Mouse (Mus musculus) heart, postnatal 0 days (tissue): Measurements from ENCODE around the gene Spred2. TPM values are rescaled to one million over a fixed set of nuclear protein-coding genes. Genes with fewer than 3 reads are reported as not detected.

Source experiments
- ATAC-seq: fragments of 200-750 bp; cut with Nextera tagmentation; 2 replicates; pipeline ENCODE4 v1.8.0; 2017; ENCODE audit warnings: low read depth, moderate number of reproducible peaks, moderate library complexity; ENCODE audit not compliant: insufficient read depth
- DNase-seq: peaks from one replicate; pipeline ENCODE4 v3.0.0-alpha.2; 2016; ENCODE audit warnings: low spot score
- H3K27ac ChIP-seq: fragments of 300-500 bp; sonication (generic); 2 replicates; pipeline ENCODE4 v1.5.1; 2014; ENCODE audit warnings: low read depth, mild to moderate bottlenecking
- H3K27me3 ChIP-seq: fragments of 300-500 bp; sonication (generic); 2 replicates; pipeline ENCODE4 v1.6.1; 2014; ENCODE audit warnings: low read length, mixed read lengths; ENCODE audit not compliant: control insufficient read depth, insufficient read depth
- H3K36me3 ChIP-seq: fragments of 300-500 bp; sonication (generic); replicated peaks from 2 replicates; pipeline ENCODE4 v1.6.1; 2014; ENCODE audit warnings: low read length, mixed read lengths; ENCODE audit not compliant: control insufficient read depth, insufficient read depth
- H3K4me1 ChIP-seq: fragments of 300-500 bp; sonication (generic); 2 replicates; pipeline ENCODE4 v1.6.1; 2014; ENCODE audit warnings: antibody characterized with exemption; ENCODE audit not compliant: control insufficient read depth, insufficient read depth
- H3K4me2 ChIP-seq: fragments of 300-500 bp; sonication (generic); 2 replicates; pipeline ENCODE4 v1.6.1; 2014; ENCODE audit warnings: low read depth, mild to moderate bottlenecking, low read length, moderate library complexity
- H3K4me3 ChIP-seq: fragments of 300-500 bp; sonication (generic); 2 replicates; pipeline ENCODE4 v1.5.1; 2014; ENCODE audit warnings: low read depth, low read length
- H3K9ac ChIP-seq: fragments of 300-500 bp; sonication (generic); replicated peaks from 2 replicates; pipeline ENCODE4 v1.6.1; 2014; ENCODE audit warnings: low read depth, low read length, mixed read lengths
- H3K9me3 ChIP-seq: fragments of 300-500 bp; sonication (generic); replicated peaks from 2 replicates; pipeline ENCODE4 v1.6.1; 2016; ENCODE audit warnings: low read length; ENCODE audit not compliant: control insufficient read depth
- CTCF ChIP-seq: IDR thresholded peaks from 2 replicates; pipeline ENCODE4 v1.5.1; 2016; ENCODE audit warnings: antibody characterized with exemption, control low read depth, low read depth
- EP300 ChIP-seq: IDR thresholded peaks from 2 replicates; pipeline ENCODE4 v1.6.1; 2016; ENCODE audit warnings: antibody characterized with exemption, low read depth
- WGBS: fragments of 180-500 bp; shearing (Covaris S2); extraction: QIAGEN DNeasy Blood & Tissue Kit; methylation state at CpG from one replicate; pipeline ENCODE4 v1.1.7; 2014; 5-methylcytosine and 5-hydroxymethylcytosine counted together
- polyA plus RNA-seq: library from polyadenylated mRNA; unstranded; fragments of >200 nt; fragmentation: Nextera tagmentation; extraction: Ambion mirVana; gene quantifications from 2 replicates; pipeline ENCODE4 v1.2.1, GENCODE M21; 2015
- total RNA-seq: library from RNA; depleted of rRNA; stranded (reverse); fragments of >200 nt; gene quantifications from 2 replicates; pipeline ENCODE4 v1.2.3, GENCODE M21; 2014; ENCODE audit warnings: low replicate concordance

Gene Spred2
- total and polyA plus RNA-seq, 2 experiments from 2014 or later: 3.2 to 8.2 TPM

GRCm38 (mm10) chr11:19932983-19933511 is 8.9 kb downstream of the Spred2 start:
- no peak for DNase-seq
- peak; percentile 50; the same call in 1 of the 2 replicates for ATAC-seq
- H3K27me3 ChIP-seq: no peaks in the 10 kb centered on the region
- no peak overlapping the region for H3K4me2 ChIP-seq
- H3K9ac ChIP-seq: no peak overlapping the region
- no peaks in the 10 kb centered on the region for H3K36me3 ChIP-seq
- H3K4me1 ChIP-seq: peaks cover 37% of the 10 kb centered on the region
- no peak overlapping the region for H3K4me3 ChIP-seq
- TF ChIP-seq EP300: no peak
- no peak for TF ChIP-seq CTCF
- no peak overlapping the region for H3K27ac ChIP-seq
- H3K9me3 ChIP-seq: no peaks in the 10 kb centered on the region
- WGBS: 55% methylated on average over 14 of the region's 14 CpGs

DNA sequence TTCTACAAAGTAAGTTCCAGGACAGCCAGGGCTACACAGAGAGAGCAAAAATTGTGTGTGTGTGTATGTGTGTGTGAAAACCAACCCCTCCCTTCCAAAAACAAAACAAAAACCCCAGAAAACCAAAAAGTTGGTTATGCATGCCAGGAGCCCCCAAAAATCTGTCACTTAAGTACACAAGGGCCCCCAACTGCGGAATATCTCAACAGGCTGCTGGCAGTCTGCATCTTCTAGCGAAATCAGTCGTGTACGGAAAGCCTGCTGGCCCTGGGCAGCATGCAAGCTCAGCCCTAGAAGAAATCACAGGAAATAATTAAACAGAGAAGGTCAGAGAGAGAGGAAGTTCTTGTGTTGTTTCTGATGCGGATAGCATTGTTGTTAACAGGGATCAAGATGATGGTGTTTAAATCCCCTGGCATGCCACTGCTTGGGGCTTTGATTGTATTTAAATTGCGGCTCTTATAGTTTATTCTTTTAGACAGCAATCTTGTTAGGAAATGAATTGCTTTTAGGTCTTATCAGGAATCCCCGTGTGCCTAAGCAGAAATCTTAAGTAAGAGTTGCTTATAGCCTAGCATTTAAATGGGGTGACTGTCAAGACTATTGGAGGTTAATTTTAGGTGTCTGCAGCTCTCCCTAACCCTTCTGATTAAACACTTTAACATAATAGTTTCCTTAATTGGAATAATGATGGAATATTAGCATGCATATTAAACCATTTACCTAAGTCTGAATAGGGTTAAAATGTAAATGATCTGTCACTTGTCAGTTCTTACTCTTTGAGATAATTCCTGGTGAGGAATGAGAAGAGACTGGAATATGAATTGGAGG is 11.6 kb downstream of the Spred2 start:
- H3K36me3 ChIP-seq: no peaks in the 10 kb centered on the region
- peak overlapping the region; percentile 74 for H3K27ac ChIP-seq
- no peaks in the 10 kb centered on the region for H3K27me3 ChIP-seq
- no peak overlapping the region for H3K9ac ChIP-seq
- ATAC-seq: no peak
- WGBS: 21% methylated on average over 7 of the region's 7 CpGs
- DNase-seq: no peak
- no peaks in the 10 kb centered on the region for H3K9me3 ChIP-seq
- TF ChIP-seq CTCF: no peak
- peak overlapping the region; percentile 3; the same call in 1 of the 2 replicates for H3K4me3 ChIP-seq
- peak overlapping the region; percentile 34 for H3K4me2 ChIP-seq
- peaks cover 42% of the 10 kb centered on the region for H3K4me1 ChIP-seq

DNA sequence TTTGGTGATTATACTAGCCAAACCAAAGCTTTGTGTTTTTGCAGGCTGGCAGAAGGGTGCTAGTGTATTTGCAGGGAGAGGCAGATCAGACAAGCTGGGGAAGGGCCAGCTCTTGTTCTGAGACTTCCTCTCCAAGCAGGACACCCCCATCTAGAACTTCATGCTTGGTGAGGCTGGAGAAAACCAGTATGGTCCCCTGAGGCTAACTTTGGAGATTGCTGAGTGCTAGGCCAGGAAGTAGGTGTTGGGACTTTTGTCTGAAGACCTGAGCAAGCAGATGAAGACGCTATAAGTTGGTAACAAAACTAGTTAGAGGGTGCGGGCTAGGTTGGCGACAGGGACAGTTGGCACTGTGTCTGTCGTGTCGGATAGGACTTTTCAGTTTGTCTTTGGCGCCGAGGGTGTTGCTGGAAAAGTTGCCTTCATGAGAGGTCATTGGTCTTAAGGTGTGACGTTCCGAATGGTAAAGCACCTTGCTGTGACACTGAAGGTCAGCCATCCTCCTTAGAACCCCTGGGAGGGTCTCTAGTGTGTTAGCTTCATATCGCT is 14.4 kb downstream of the Spred2 start:
- WGBS: 94% methylated on average over 10 of the region's 10 CpGs
- no peak for TF ChIP-seq CTCF
- TF ChIP-seq EP300: no peak
- H3K36me3 ChIP-seq: no peaks in the 10 kb centered on the region; the same call in 1 of the 2 replicates
- H3K9ac ChIP-seq: no peak overlapping the region
- ATAC-seq (no peak), DNase-seq (no peak)
- H3K9me3 ChIP-seq: no peaks in the 10 kb centered on the region
- H3K27ac ChIP-seq: no peak overlapping the region
- no peak overlapping the region for H3K4me3 ChIP-seq
- no peak overlapping the region for H3K4me2 ChIP-seq
- no peaks in the 10 kb centered on the region for H3K27me3 ChIP-seq
- peaks cover 37% of the 10 kb centered on the region for H3K4me1 ChIP-seq

DNA sequence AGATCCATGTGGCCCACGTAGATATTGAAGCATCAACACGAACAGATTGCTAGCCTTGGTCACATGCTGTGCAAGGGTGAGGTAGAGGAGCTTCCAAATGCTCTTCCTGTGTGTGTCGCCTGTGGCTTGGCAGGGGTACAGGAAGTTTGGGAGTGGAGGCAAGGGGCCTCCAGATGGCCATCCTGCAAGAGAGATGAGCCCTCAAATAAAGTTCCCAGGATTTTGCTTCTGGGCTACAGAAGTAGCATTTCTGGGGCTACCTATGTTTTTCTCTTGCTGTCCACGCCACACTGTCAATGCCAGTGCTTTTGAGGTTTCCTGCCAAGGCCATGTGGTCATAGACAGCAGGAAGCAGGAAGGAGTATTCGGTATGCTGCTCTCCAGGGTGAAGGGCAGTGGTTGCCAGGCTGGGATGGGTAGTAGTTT is 15.1 kb downstream of the Spred2 start:
- ATAC-seq (no peak), DNase-seq (no peak)
- no peaks in the 10 kb centered on the region; the same call in 1 of the 2 replicates for H3K36me3 ChIP-seq
- WGBS: 53% methylated on average over 5 of the region's 5 CpGs
- H3K27ac ChIP-seq: no peak overlapping the region
- no peak overlapping the region for H3K4me2 ChIP-seq
- H3K9ac ChIP-seq: no peak overlapping the region
- no peak for TF ChIP-seq EP300
- TF ChIP-seq CTCF: no peak
- no peak overlapping the region for H3K4me3 ChIP-seq
- peaks cover 37% of the 10 kb centered on the region for H3K4me1 ChIP-seq
- no peaks in the 10 kb centered on the region for H3K9me3 ChIP-seq
- H3K27me3 ChIP-seq: no peaks in the 10 kb centered on the region

- Histone ChIP-seq H3K4me2 (no peak overlapping the region), H3K27ac (no peak overlapping the region), H3K4me3 (no peak overlapping the region), H3K36me3 (no peaks in the 10 kb centered on the region; the same call in 1 of the 2 replicates), H3K9me3 (no peaks in the 10 kb centered on the region), H3K4me1 (peaks cover 34% of the 10 kb centered on the region), H3K9ac (no peak overlapping the region), H3K27me3 (no peaks in the 10 kb centered on the region)
- ATAC-seq: no peak
- TF ChIP-seq CTCF (no peak), EP300 (no peak)
- DNase-seq: no peak
- WGBS: 85% methylated on average over 8 of the region's 8 CpGs
Observed at GRCm38 (mm10) chr11:19939831-19940230, 15.7 kb downstream of the Spred2 start.
